Mouse (Mus musculus) limb, embryonic 11.5 days (tissue): Measurements from ENCODE around the gene Noxred1. TPM values are rescaled to one million over a fixed set of nuclear protein-coding genes. Genes with fewer than 3 reads are reported as not detected.

Source experiments
- ATAC-seq: fragments of 200-750 bp; cut with Nextera tagmentation; 2 replicates; pipeline ENCODE4 v1.8.0; 2017; ENCODE audit warnings: low read depth; ENCODE audit not compliant: insufficient number of reproducible peaks, low FRiP score, low TSS enrichment
- DNase-seq: peaks from one replicate; pipeline ENCODE4 v3.0.0-alpha.2; 2015; ENCODE audit warnings: low spot score
- H3K27ac ChIP-seq: fragments of 300-500 bp; sonication (generic); replicated peaks from 2 replicates; pipeline ENCODE4 v1.5.1; 2014; ENCODE audit warnings: low read depth, mild to moderate bottlenecking, low read length
- H3K27me3 ChIP-seq: fragments of 300-500 bp; sonication (generic); 2 replicates; pipeline ENCODE4 v1.6.1; 2014; ENCODE audit warnings: mild to moderate bottlenecking, low read length, mixed read lengths; ENCODE audit not compliant: control insufficient read depth, insufficient read depth
- H3K36me3 ChIP-seq: fragments of 300-500 bp; sonication (generic); 2 replicates; pipeline ENCODE4 v1.6.1; 2014; ENCODE audit warnings: mild to moderate bottlenecking, low read length, moderate library complexity, mixed read lengths; ENCODE audit not compliant: control insufficient read depth, insufficient read depth
- H3K4me1 ChIP-seq: fragments of 300-500 bp; sonication (generic); 2 replicates; pipeline ENCODE4 v1.6.1; 2014; ENCODE audit warnings: low read length, mixed read lengths; ENCODE audit not compliant: control insufficient read depth, insufficient read depth
- H3K4me2 ChIP-seq: fragments of 300-500 bp; sonication (generic); 2 replicates; pipeline ENCODE4 v1.6.1; 2014; ENCODE audit warnings: low read depth, mild to moderate bottlenecking, moderate library complexity; ENCODE audit not compliant: severe bottlenecking
- H3K4me3 ChIP-seq: fragments of 300-500 bp; sonication (generic); 2 replicates; pipeline ENCODE4 v1.5.1; 2014; ENCODE audit warnings: low read depth, low read length
- H3K9ac ChIP-seq: fragments of 300-500 bp; sonication (generic); 2 replicates; pipeline ENCODE4 v1.6.1; 2014; ENCODE audit warnings: mild to moderate bottlenecking, low read length
- H3K9me3 ChIP-seq: fragments of 300-500 bp; sonication (generic); 2 replicates; pipeline ENCODE4 v1.6.1; 2016; ENCODE audit warnings: low read length; ENCODE audit not compliant: control insufficient read depth
- WGBS: fragments of 180-500 bp; shearing (Covaris S2); extraction: QIAGEN DNeasy Blood & Tissue Kit; methylation state at CpG from one replicate; pipeline ENCODE4 v1.1.7; 2014; 5-methylcytosine and 5-hydroxymethylcytosine counted together
- microRNA-seq: library from miRNA; unstranded; fragments of <30 nt; microRNA quantifications from one replicate; pipeline ENCODE4, GENCODE M21; 2016
- polyA plus RNA-seq: library from polyadenylated mRNA; unstranded; fragments of >200 nt; fragmentation: Nextera tagmentation; extraction: Ambion mirVana; gene quantifications from 2 replicates; pipeline ENCODE4 v1.2.1, GENCODE M21; 2014

The Noxred1 gene
- polyA plus RNA-seq, 1 experiment from 2014 or later = 0.71 TPM

GRCm38 (mm10) chr12:87195069-87195468 is 43.5 kb downstream of the Noxred1 start:
- no peaks in the 10 kb centered on the region for H3K36me3 ChIP-seq
- no peak overlapping the region for H3K4me2 ChIP-seq
- no peaks in the 10 kb centered on the region for H3K9me3 ChIP-seq
- H3K27ac ChIP-seq = no peak overlapping the region
- no peak overlapping the region for H3K4me3 ChIP-seq
- ATAC-seq = no peak
- no peak for DNase-seq
- no peak overlapping the region for H3K9ac ChIP-seq
- WGBS = 86% methylated on average over 1 of the region's 1 CpGs
- H3K27me3 ChIP-seq = no peaks in the 10 kb centered on the region
- H3K4me1 ChIP-seq = no peaks in the 10 kb centered on the region

GRCm38 (mm10) chr12:87193008-87193407 is 45.5 kb downstream of the Noxred1 start:
- H3K27me3 ChIP-seq = no peaks in the 10 kb centered on the region

GRCm38 (mm10) chr12:87177631-87178030 is 60.9 kb downstream of the Noxred1 start:
- Histone ChIP-seq H3K4me2 (no peak overlapping the region), H3K4me3 (no peak overlapping the region), H3K9ac (no peak overlapping the region), H3K36me3 (no peaks in the 10 kb centered on the region; the same call in 1 of the 2 replicates), H3K4me1 (peaks cover 10% of the 10 kb centered on the region), H3K27me3 (no peaks in the 10 kb centered on the region), H3K27ac (no peak overlapping the region), H3K9me3 (no peaks in the 10 kb centered on the region)
- DNase-seq (no peak), ATAC-seq (no peak)
- WGBS = 90% methylated on average over 4 of the region's 4 CpGs

More at GRCm38 (mm10) chr12:87193008-87193407, 45.5 kb downstream of the Noxred1 start:
- Histone ChIP-seq H3K27ac (no peak overlapping the region), H3K4me1 (no peaks in the 10 kb centered on the region), H3K9me3 (no peaks in the 10 kb centered on the region), H3K4me2 (no peak overlapping the region), H3K4me3 (no peak overlapping the region), H3K9ac (no peak overlapping the region), H3K36me3 (no peaks in the 10 kb centered on the region)
- no peak for DNase-seq
- 91% methylated on average over 3 of the region's 3 CpGs for WGBS
- ATAC-seq = no peak

GRCm38 (mm10) chr12:87175194-87175946 is 63.2 kb downstream of the Noxred1 start:
- H3K4me2 ChIP-seq = no peak overlapping the region; the same call in 1 of the 2 replicates
- ATAC-seq (peak; percentile 73), DNase-seq (peak; percentile 44)
- H3K4me3 ChIP-seq = no peak overlapping the region
- H3K9me3 ChIP-seq = no peaks in the 10 kb centered on the region
- H3K27me3 ChIP-seq = no peaks in the 10 kb centered on the region
- 54% methylated on average over 4 of the region's 4 CpGs for WGBS
- H3K36me3 ChIP-seq = no peaks in the 10 kb centered on the region; the same call in 1 of the 2 replicates
- H3K27ac ChIP-seq = peak overlapping the region; percentile 48; the same call in 1 of the 2 replicates
- peaks cover 10% of the 10 kb centered on the region for H3K4me1 ChIP-seq
- no peak overlapping the region for H3K9ac ChIP-seq

Small RNAs within 50 kb of the gene (microRNA-seq; reads per million reads assigned to microRNA genes)
- gene Gm47293 = not detected

Other genes with a start within 250 kb of the Noxred1 start
- gene Zdhhc22, start 248.3 kb downstream of the Noxred1 start, polyA plus RNA-seq = 0.05 TPM in 1 of 2 replicates, not detected in the other
- 0.07 TPM in 1 of 2 replicates, not detected in the other for gene Tmem63c, start 217.4 kb downstream of the Noxred1 start, polyA plus RNA-seq
- 0.12 and 0.18 TPM in 2 replicates for gene Ngb, start 136.2 kb downstream of the Noxred1 start, polyA plus RNA-seq
- gene Gstz1, start 91.6 kb downstream of the Noxred1 start, polyA plus RNA-seq = 36.6 and 38.0 TPM in 2 replicates
- 15.4 and 16.7 TPM in 2 replicates for gene Pomt2, start 90.8 kb downstream of the Noxred1 start, polyA plus RNA-seq
- 0.88 and 1.1 TPM in 2 replicates for gene Samd15, start 39.0 kb downstream of the Noxred1 start, polyA plus RNA-seq
- gene Tmed8, start 38.3 kb downstream of the Noxred1 start, polyA plus RNA-seq = 3.0 and 3.2 TPM in 2 replicates
- 55.2 and 57.8 TPM in 2 replicates for gene Vipas39, start 27.5 kb upstream of the Noxred1 start, polyA plus RNA-seq
- gene Ahsa1, start 27.7 kb upstream of the Noxred1 start, polyA plus RNA-seq = 266 and 267 TPM in 2 replicates
- 1.1 and 1.6 TPM in 2 replicates for gene Ism2, start 61.0 kb upstream of the Noxred1 start, polyA plus RNA-seq
- gene Sptlc2, start 149.6 kb upstream of the Noxred1 start, polyA plus RNA-seq = 53.9 and 63.4 TPM in 2 replicates
- gene Slirp, start 205.2 kb upstream of the Noxred1 start, polyA plus RNA-seq = 318 and 345 TPM in 2 replicates
- gene Alkbh1, start 205.3 kb upstream of the Noxred1 start, polyA plus RNA-seq = 64.3 and 70.1 TPM in 2 replicates
- 169 and 183 TPM in 2 replicates for gene Snw1, start 233.5 kb upstream of the Noxred1 start, polyA plus RNA-seq